Mouse (Mus musculus): ENCODE results near the gene Col17a1. TPM values are rescaled to one million over a fixed set of nuclear protein-coding genes. Genes with fewer than 3 reads are reported as not detected.

Col17a1 gene
- total and polyA plus RNA-seq, 3 experiments = 0.04 TPM; not detected in 2

DNA sequence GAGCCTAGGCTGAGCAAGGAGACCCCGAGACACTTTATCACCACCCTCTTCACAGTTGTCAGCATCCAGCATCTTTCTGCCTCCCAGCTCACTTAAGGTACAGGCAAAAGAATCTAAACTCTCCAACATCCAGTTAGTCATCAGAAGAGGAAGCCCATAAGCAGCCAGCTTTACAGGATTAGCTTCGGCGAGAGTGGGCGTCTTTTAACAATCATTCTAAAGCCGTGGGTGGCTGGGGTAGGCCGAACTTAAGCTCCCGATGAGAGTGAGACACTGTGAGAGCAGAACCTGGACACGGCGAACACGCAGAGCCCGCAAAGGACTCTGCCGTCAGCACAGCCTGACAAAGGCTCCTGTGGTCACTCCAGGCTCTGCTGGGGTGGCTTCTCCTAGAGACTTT is 13.2 kb downstream of the Col17a1 start:
- H3K27me3 ChIP-seq (ENCODE audit: control insufficient read depth in 1 of 2, insufficient read depth in 2 of 2, low read length in 2 of 2) = peaks cover 0 to 2% of the 10 kb centered on the region in 2 experiments; a peak in 2 of 4 replicates
- H3K9ac ChIP-seq (ENCODE audit: control insufficient read depth, low read depth, low read length, poor library complexity, severe bottlenecking) = no peak overlapping the region
- H3K9me3 ChIP-seq (replicated peaks; ENCODE audit: insufficient read depth, low read length) = no peaks in the 10 kb centered on the region
- no peaks in the 10 kb centered on the region for H3K36me3 ChIP-seq (ENCODE audit: control insufficient read depth in 1 of 2, insufficient read depth in 2 of 2, low read length in 2 of 2)
- DNase-seq (ENCODE audit: low read depth, low spot score) = no peak
- no peaks in the 10 kb centered on the region for H3K79me2 ChIP-seq (ENCODE audit: control insufficient read depth, insufficient read depth, low read length, poor library complexity)
- no peaks in the 10 kb centered on the region for H3K4me1 ChIP-seq (ENCODE audit: control insufficient read depth in 1 of 2, insufficient read depth in 2 of 2, low read length in 2 of 2)
- no peak overlapping the region for H3K27ac ChIP-seq (ENCODE audit: control insufficient read depth, low read depth, low read length)
- TF ChIP-seq NELFE (IDR thresholded peaks at IDR 0.05; ENCODE audit: low read depth, low read length) (no peak), POLR2AphosphoS5 (IDR thresholded peaks at IDR 0.05; ENCODE audit: borderline replicate concordance, low read depth, low read length) (no peak), POLR2A (IDR thresholded peaks at IDR 0.05; ENCODE audit: control insufficient read depth in 1 of 2, insufficient read depth in 1 of 2, low read depth in 1 of 2, low read length in 2 of 2, poor library complexity in 1 of 2) (no peak), CHD1 (IDR thresholded peaks at IDR 0.05; ENCODE audit: low read depth, low read length) (no peak), ZMIZ1 (IDR thresholded peaks at IDR 0.05; ENCODE audit: low read depth, low read length) (no peak), MAFK (IDR thresholded peaks at IDR 0.05; ENCODE audit: borderline replicate concordance, low read depth, low read length) (no peak), UBTF (IDR thresholded peaks at IDR 0.05; ENCODE audit: borderline replicate concordance, insufficient read depth, low read depth, low read length) (no peak), CTCF (IDR thresholded peaks at IDR 0.05 in 2 of 3, conservative IDR thresholded peaks at IDR 0.05 in 1 of 3; ENCODE audit: control insufficient read depth in 1 of 3, insufficient read depth in 1 of 3, low read depth in 2 of 3, low read length in 3 of 3, poor library complexity in 1 of 3, severe bottlenecking in 1 of 3) (no peak)
- H3K4me3 ChIP-seq (ENCODE audit: control insufficient read depth in 1 of 2, insufficient read depth in 1 of 2, low read depth in 2 of 2, low read length in 2 of 2) = no peak overlapping the region

DNA sequence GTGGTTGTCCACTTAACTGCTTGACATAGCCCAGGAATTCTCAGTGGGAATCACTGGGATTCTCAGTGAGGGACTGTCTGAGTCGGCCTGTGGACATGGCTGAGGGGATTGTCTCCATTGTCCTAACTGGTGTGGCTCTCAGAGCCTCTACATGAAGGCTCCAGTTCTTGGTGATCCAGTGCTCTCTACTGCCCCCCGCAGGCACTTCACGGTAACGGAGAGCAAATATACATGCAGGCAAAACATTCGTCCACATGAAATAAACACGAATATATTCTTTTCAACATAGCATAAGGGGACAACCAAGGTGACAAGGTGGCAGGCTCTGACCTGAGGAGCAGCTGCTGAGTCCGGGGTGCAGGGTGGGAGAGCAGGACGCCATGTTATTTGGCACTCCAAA is 17.5 kb downstream of the Col17a1 start:
- peak; percentile 76 for DNase-seq (ENCODE audit: low read depth, low spot score)
- Histone ChIP-seq H3K79me2 (ENCODE audit: control insufficient read depth, insufficient read depth, low read length, poor library complexity) (no peaks in the 10 kb centered on the region), H3K4me1 (ENCODE audit: control insufficient read depth in 1 of 2, insufficient read depth in 2 of 2, low read length in 2 of 2) (no peaks in the 10 kb centered on the region), H3K4me3 (ENCODE audit: control insufficient read depth in 1 of 2, insufficient read depth in 1 of 2, low read depth in 2 of 2, low read length in 2 of 2) (peak overlapping the region; percentile 50 to 79), H3K9ac (ENCODE audit: control insufficient read depth, low read depth, low read length, poor library complexity, severe bottlenecking) (peak overlapping the region; percentile 59), H3K36me3 (ENCODE audit: control insufficient read depth in 1 of 2, insufficient read depth in 2 of 2, low read length in 2 of 2) (no peaks in the 10 kb centered on the region), H3K9me3 (replicated peaks; ENCODE audit: insufficient read depth, low read length) (no peaks in the 10 kb centered on the region), H3K27ac (ENCODE audit: control insufficient read depth, low read depth, low read length) (no peak overlapping the region), H3K27me3 (ENCODE audit: control insufficient read depth in 1 of 2, insufficient read depth in 2 of 2, low read length in 2 of 2) (no peaks in the 10 kb centered on the region; a peak in 1 of 4 replicates)
- TF ChIP-seq SMC3 (IDR thresholded peaks at IDR 0.05; ENCODE audit: low read depth, low read length) (peak; percentile 89), GABPA (IDR thresholded peaks at IDR 0.05; ENCODE audit: low read depth, low read length) (no peak), CHD2 (IDR thresholded peaks at IDR 0.05; ENCODE audit: low read length) (no peak), SIN3A (IDR thresholded peaks at IDR 0.05; ENCODE audit: low read length) (peak; percentile 28; the same call in 1 of the 2 replicates), CHD1 (IDR thresholded peaks at IDR 0.05; ENCODE audit: low read depth, low read length) (no peak), POLR2AphosphoS2 (IDR thresholded peaks at IDR 0.05; ENCODE audit: low read length) (no peak), ZMIZ1 (IDR thresholded peaks at IDR 0.05; ENCODE audit: low read depth, low read length) (no peak), UBTF (IDR thresholded peaks at IDR 0.05; ENCODE audit: borderline replicate concordance, insufficient read depth, low read depth, low read length) (no peak), USF1 (IDR thresholded peaks at IDR 0.05; ENCODE audit: low read depth, low read length) (no peak), NRF1 (IDR thresholded peaks at IDR 0.05; ENCODE audit: insufficient read depth, low read depth, low read length, poor library complexity, severe bottlenecking) (no peak), ZKSCAN1 (IDR thresholded peaks at IDR 0.05; ENCODE audit: low read depth, low read length) (no peak), CTCF (IDR thresholded peaks at IDR 0.05 in 2 of 3, conservative IDR thresholded peaks at IDR 0.05 in 1 of 3; ENCODE audit: control insufficient read depth in 1 of 3, insufficient read depth in 1 of 3, low read depth in 2 of 3, low read length in 3 of 3, poor library complexity in 1 of 3, severe bottlenecking in 1 of 3) (peak; percentile 86 to 99 (median 89)), MAX (IDR thresholded peaks at IDR 0.05; ENCODE audit: low read length) (no peak), ZNF384 (IDR thresholded peaks at IDR 0.05; ENCODE audit: low read depth, low read length) (no peak), ELF1 (IDR thresholded peaks at IDR 0.05; ENCODE audit: low read depth, low read length) (no peak), MYC (IDR thresholded peaks at IDR 0.05; ENCODE audit: low read depth, low read length) (no peak), RCOR1 (IDR thresholded peaks at IDR 0.05; ENCODE audit: low read depth, low read length) (no peak), RAD21 (IDR thresholded peaks at IDR 0.05; ENCODE audit: low read depth, low read length) (peak; percentile 62), GATA1 (IDR thresholded peaks at IDR 0.05; ENCODE audit: low read depth, low read length) (no peak), MAZ (IDR thresholded peaks at IDR 0.05; ENCODE audit: low read depth, low read length) (no peak), KAT2A (conservative IDR thresholded peaks at IDR 0.05; ENCODE audit: low read depth, low read length) (no peak), JUND (IDR thresholded peaks at IDR 0.05; ENCODE audit: low read depth, low read length) (no peak), MAFK (IDR thresholded peaks at IDR 0.05; ENCODE audit: borderline replicate concordance, low read depth, low read length) (no peak), POLR2AphosphoS5 (IDR thresholded peaks at IDR 0.05; ENCODE audit: borderline replicate concordance, low read depth, low read length) (no peak), ZC3H11A (IDR thresholded peaks at IDR 0.05; ENCODE audit: low read depth, low read length) (peak; percentile 71), TCF12 (IDR thresholded peaks at IDR 0.05; ENCODE audit: low read depth, low read length) (no peak), E2F4 (IDR thresholded peaks at IDR 0.05; ENCODE audit: borderline replicate concordance, low read depth, low read length) (no peak), POLR2A (IDR thresholded peaks at IDR 0.05; ENCODE audit: control insufficient read depth in 1 of 2, insufficient read depth in 1 of 2, low read depth in 1 of 2, low read length in 2 of 2, poor library complexity in 1 of 2) (no peak), TBP (IDR thresholded peaks at IDR 0.05; ENCODE audit: low read depth, low read length) (no peak), TAL1 (IDR thresholded peaks at IDR 0.05; ENCODE audit: low read length) (no peak)

Data from MEL (cell line).